6 mouse cellular contexts compared by ENCODE assay signal in genomic region chr2:72391721-72392120, GRCm38 (mm10).
"Had no signal": no experiment of that assay in that cellular context is flagged by ENCODE, and none has a peak within 500 bp of the region (broad histone marks: within the 10 kb centered on the region; RNA-seq: fewer than 3 reads in every experiment).

No protein-coding gene starts in this region.

- H3K9me3 ChIP-seq: liver, embryonic 13.5 days; midbrain, embryonic 15.5 days had no signal

- H3K27me3 ChIP-seq: liver, embryonic 13.5 days; midbrain, embryonic 15.5 days had no signal

- DNase-seq: liver, embryonic 13.5 days; lung, adult 2 months; lung, postnatal 14 days; thymus, postnatal 36 days had no signal

- H3K36me3 ChIP-seq: midbrain, embryonic 15.5 days had no signal

- H3K4me3 ChIP-seq: liver, embryonic 13.5 days; midbrain, embryonic 15.5 days had no signal

- ATAC-seq: midbrain, embryonic 15.5 days had no signal

- H3K9ac ChIP-seq: liver, embryonic 13.5 days; midbrain, embryonic 15.5 days had no signal

- H3K4me2 ChIP-seq: liver, embryonic 13.5 days had no signal

- H3K27ac ChIP-seq: liver, embryonic 13.5 days; midbrain, embryonic 15.5 days; stomach, postnatal 0 days had no signal
